Mouse (Mus musculus): ENCODE results near the gene Ckap4.

- no peak for TF ChIP-seq CTCF (IDR thresholded peaks at IDR 0.05; ENCODE audit: low read depth)
- TF ChIP-seq EP300 (IDR thresholded peaks at IDR 0.05; ENCODE audit: low read depth), result no peak
Measured at GRCm38 (mm10) chr10:84527631-84528030, 6.2 kb downstream of the Ckap4 start.

Measured in heart, postnatal 0 days (tissue).